Mouse (Mus musculus): ENCODE results near the gene Gm11361.
A peak's percentile ranks its signal among the peaks of the same experiment; 100 is the strongest.

The Gm11361 gene

GRCm38 (mm10) chr13:28257228-28257627 is at the start of gene Gm11361:
Gene Gm11361, plus strand, starts transcription at chr13:28257528.
- DNase-seq = no peak

- DNase-seq = no peak
These were observed 7.1 kb downstream of the Gm11361 start for GRCm38 (mm10) chr13:28264399-28264798.

GRCm38 (mm10) chr13:28287368-28287767 is 30.0 kb downstream of the Gm11361 start:
- no peak for DNase-seq

- no peak for DNase-seq
These were observed 36.9 kb downstream of the Gm11361 start for GRCm38 (mm10) chr13:28294272-28294671.

GRCm38 (mm10) chr13:28294757-28295361 is 37.5 kb downstream of the Gm11361 start:
- DNase-seq = peak; percentile 12 to 14

GRCm38 (mm10) chr13:28295492-28295891 is 38.2 kb downstream of the Gm11361 start:
- peak in 1 of 2 experiments; percentile 4 for DNase-seq

GRCm38 (mm10) chr13:28297098-28297497 is 39.8 kb downstream of the Gm11361 start:
- no peak for DNase-seq

- no peak for DNase-seq
These were observed 40.2 kb downstream of the Gm11361 start for GRCm38 (mm10) chr13:28297577-28297976.

Measured in cerebellum, postnatal 14 days (tissue).